Mouse (Mus musculus): ENCODE data around the gene Wfdc3. TPM values are rescaled to one million over a fixed set of nuclear protein-coding genes. Genes with fewer than 3 reads are reported as not detected.
A peak's percentile ranks its signal among the peaks of the same experiment; 100 is the strongest.

Gene Wfdc3
- polyA plus RNA-seq, 1 experiment from 2014 or later = 2.0 TPM

DNA sequence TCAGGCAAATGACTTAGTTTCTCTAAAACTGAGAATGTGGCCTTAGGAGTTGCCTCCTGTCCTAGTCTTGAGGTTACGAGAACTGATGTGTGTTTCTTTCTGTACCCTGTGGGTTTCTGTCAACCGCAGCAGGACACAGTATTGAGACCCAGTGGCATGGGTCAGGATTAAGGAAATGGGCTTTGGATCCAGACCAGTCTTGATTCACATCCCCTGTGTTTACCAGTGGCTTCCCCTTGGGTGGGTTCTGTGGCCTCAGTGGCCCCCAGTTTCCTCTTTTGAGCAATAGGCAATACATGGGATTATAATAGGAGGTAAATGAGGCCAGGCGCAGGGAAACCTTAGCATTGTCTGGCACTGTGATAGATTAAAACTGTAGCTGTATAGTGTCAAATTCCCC is 41.3 kb upstream of the Wfdc3 start:
- H3K4me2 ChIP-seq (ENCODE audit: low read depth, low read length) = peak overlapping the region; percentile 86
- peaks cover 16% of the 10 kb centered on the region for H3K4me1 ChIP-seq (replicated peaks; ENCODE audit: control insufficient read depth, insufficient read depth, low read length)
- ATAC-seq (ENCODE audit: low read depth) = no peak
- peak overlapping the region; percentile 77 for H3K4me3 ChIP-seq (ENCODE audit: low read length)
- 70% methylated on average over 3 of the region's 3 CpGs for WGBS
- peaks cover 5% of the 10 kb centered on the region; the same call in 1 of the 2 replicates for H3K36me3 ChIP-seq (ENCODE audit: control insufficient read depth, insufficient read depth, low read length)
- H3K27me3 ChIP-seq (ENCODE audit: control insufficient read depth, insufficient read depth, low read depth, low read length) = no peaks in the 10 kb centered on the region
- H3K9me3 ChIP-seq (ENCODE audit: control insufficient read depth, low read length) = no peaks in the 10 kb centered on the region
- peak overlapping the region; percentile 96 for H3K27ac ChIP-seq (ENCODE audit: low read length)
- H3K9ac ChIP-seq (ENCODE audit: low read length) = peak overlapping the region; percentile 88

GRCm38 (mm10) chr2:164786388-164786885 is 40.7 kb upstream of the Wfdc3 start:
- H3K27ac ChIP-seq (ENCODE audit: low read length) = peak overlapping the region; percentile 96
- no peaks in the 10 kb centered on the region for H3K27me3 ChIP-seq (ENCODE audit: control insufficient read depth, insufficient read depth, low read depth, low read length)
- peak overlapping the region; percentile 77 for H3K4me3 ChIP-seq (ENCODE audit: low read length)
- no peaks in the 10 kb centered on the region for H3K9me3 ChIP-seq (ENCODE audit: control insufficient read depth, low read length)
- WGBS = 4% methylated on average over 15 of the region's 15 CpGs
- H3K9ac ChIP-seq (ENCODE audit: low read length) = peak overlapping the region; percentile 88
- peaks cover 16% of the 10 kb centered on the region for H3K4me1 ChIP-seq (replicated peaks; ENCODE audit: control insufficient read depth, insufficient read depth, low read length)
- no peaks in the 10 kb centered on the region; the same call in 1 of the 2 replicates for H3K36me3 ChIP-seq (ENCODE audit: control insufficient read depth, insufficient read depth, low read length)
- peak; percentile 7; the same call in 1 of the 2 replicates for ATAC-seq (ENCODE audit: low read depth)
- H3K4me2 ChIP-seq (ENCODE audit: low read depth, low read length) = peak overlapping the region; percentile 86

- peak within 1 kb of the TSS; percentile 86 for H3K4me2 ChIP-seq (ENCODE audit: low read depth, low read length)
- ATAC-seq (ENCODE audit: low read depth) = peak; percentile 96
- no peaks in the 10 kb centered on the region for H3K9me3 ChIP-seq (ENCODE audit: control insufficient read depth, low read length)
- peak within 1 kb of the TSS; percentile 88 for H3K9ac ChIP-seq (ENCODE audit: low read length)
- H3K36me3 ChIP-seq (ENCODE audit: control insufficient read depth, insufficient read depth, low read length) = no peaks in the 10 kb centered on the region
- H3K4me3 ChIP-seq (ENCODE audit: low read length) = peak within 1 kb of the TSS; percentile 77
- H3K27ac ChIP-seq (ENCODE audit: low read length) = peak within 1 kb of the TSS; percentile 96
- H3K27me3 ChIP-seq (ENCODE audit: control insufficient read depth, insufficient read depth, low read depth, low read length) = no peaks in the 10 kb centered on the region
- under 1% methylated on average over 79 of the region's 89 CpGs for WGBS
- peaks cover 16% of the 10 kb centered on the region for H3K4me1 ChIP-seq (replicated peaks; ENCODE audit: control insufficient read depth, insufficient read depth, low read length)
Measured at GRCm38 (mm10) chr2:164785481-164786387, 40.0 kb upstream of the Wfdc3 start, which contains the start of gene Snx21. Gene Snx21 (plus strand): TSS chr2:164785823.

GRCm38 (mm10) chr2:164784869-164785420 is 39.2 kb upstream of the Wfdc3 start:
- peaks cover 16% of the 10 kb centered on the region for H3K4me1 ChIP-seq (replicated peaks; ENCODE audit: control insufficient read depth, insufficient read depth, low read length)
- peak overlapping the region; percentile 86 for H3K4me2 ChIP-seq (ENCODE audit: low read depth, low read length)
- peak overlapping the region; percentile 77 for H3K4me3 ChIP-seq (ENCODE audit: low read length)
- H3K36me3 ChIP-seq (ENCODE audit: control insufficient read depth, insufficient read depth, low read length) = no peaks in the 10 kb centered on the region
- peak overlapping the region; percentile 96 for H3K27ac ChIP-seq (ENCODE audit: low read length)
- ATAC-seq (ENCODE audit: low read depth) = no peak
- H3K9me3 ChIP-seq (ENCODE audit: control insufficient read depth, low read length) = no peaks in the 10 kb centered on the region
- peak overlapping the region; percentile 88 for H3K9ac ChIP-seq (ENCODE audit: low read length)
- WGBS = 6% methylated on average over 7 of the region's 7 CpGs
- H3K27me3 ChIP-seq (ENCODE audit: control insufficient read depth, insufficient read depth, low read depth, low read length) = no peaks in the 10 kb centered on the region

- H3K4me2 ChIP-seq (ENCODE audit: low read depth, low read length) = no peak overlapping the region
- H3K27ac ChIP-seq (ENCODE audit: low read length) = no peak overlapping the region
- no peak overlapping the region for H3K9ac ChIP-seq (ENCODE audit: low read length)
- H3K27me3 ChIP-seq (ENCODE audit: control insufficient read depth, insufficient read depth, low read depth, low read length) = no peaks in the 10 kb centered on the region
- WGBS = 74% methylated on average over 7 of the region's 7 CpGs
- no peaks in the 10 kb centered on the region for H3K36me3 ChIP-seq (ENCODE audit: control insufficient read depth, insufficient read depth, low read length)
- no peaks in the 10 kb centered on the region for H3K9me3 ChIP-seq (ENCODE audit: control insufficient read depth, low read length)
- no peak overlapping the region for H3K4me3 ChIP-seq (ENCODE audit: low read length)
- no peak for ATAC-seq (ENCODE audit: low read depth)
- peaks cover 16% of the 10 kb centered on the region for H3K4me1 ChIP-seq (replicated peaks; ENCODE audit: control insufficient read depth, insufficient read depth, low read length)
Measured at GRCm38 (mm10) chr2:164783926-164784581, 38.3 kb upstream of the Wfdc3 start.

DNA sequence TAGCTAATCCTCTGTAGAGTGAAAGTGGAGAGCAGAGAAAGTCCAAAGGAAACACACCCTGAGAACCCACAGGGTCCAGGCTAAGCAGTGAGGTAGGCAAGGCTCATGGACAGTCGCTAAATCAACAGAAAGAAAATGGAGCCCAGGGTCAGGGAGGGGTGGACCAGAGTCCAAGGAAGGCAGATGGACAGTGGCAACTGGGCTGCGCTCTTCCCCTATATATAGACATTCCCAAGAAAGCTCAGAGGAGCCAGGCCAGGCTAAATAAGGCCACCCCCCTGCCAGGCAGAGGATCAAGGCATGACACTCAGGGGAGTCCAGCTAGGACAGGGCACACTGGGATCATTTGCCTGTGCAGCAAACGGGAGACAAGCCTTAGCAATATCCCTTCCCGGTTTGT is 36.1 kb upstream of the Wfdc3 start:
- no peaks in the 10 kb centered on the region for H3K9me3 ChIP-seq (ENCODE audit: control insufficient read depth, low read length)
- H3K4me3 ChIP-seq (ENCODE audit: low read length) = no peak overlapping the region
- H3K27ac ChIP-seq (ENCODE audit: low read length) = no peak overlapping the region
- H3K4me2 ChIP-seq (ENCODE audit: low read depth, low read length) = no peak overlapping the region
- peaks cover 11% of the 10 kb centered on the region for H3K4me1 ChIP-seq (replicated peaks; ENCODE audit: control insufficient read depth, insufficient read depth, low read length)
- no peaks in the 10 kb centered on the region for H3K27me3 ChIP-seq (ENCODE audit: control insufficient read depth, insufficient read depth, low read depth, low read length)
- 65% methylated on average over 4 of the region's 4 CpGs for WGBS
- H3K36me3 ChIP-seq (ENCODE audit: control insufficient read depth, insufficient read depth, low read length) = no peaks in the 10 kb centered on the region
- no peak overlapping the region for H3K9ac ChIP-seq (ENCODE audit: low read length)
- no peak for ATAC-seq (ENCODE audit: low read depth)

DNA sequence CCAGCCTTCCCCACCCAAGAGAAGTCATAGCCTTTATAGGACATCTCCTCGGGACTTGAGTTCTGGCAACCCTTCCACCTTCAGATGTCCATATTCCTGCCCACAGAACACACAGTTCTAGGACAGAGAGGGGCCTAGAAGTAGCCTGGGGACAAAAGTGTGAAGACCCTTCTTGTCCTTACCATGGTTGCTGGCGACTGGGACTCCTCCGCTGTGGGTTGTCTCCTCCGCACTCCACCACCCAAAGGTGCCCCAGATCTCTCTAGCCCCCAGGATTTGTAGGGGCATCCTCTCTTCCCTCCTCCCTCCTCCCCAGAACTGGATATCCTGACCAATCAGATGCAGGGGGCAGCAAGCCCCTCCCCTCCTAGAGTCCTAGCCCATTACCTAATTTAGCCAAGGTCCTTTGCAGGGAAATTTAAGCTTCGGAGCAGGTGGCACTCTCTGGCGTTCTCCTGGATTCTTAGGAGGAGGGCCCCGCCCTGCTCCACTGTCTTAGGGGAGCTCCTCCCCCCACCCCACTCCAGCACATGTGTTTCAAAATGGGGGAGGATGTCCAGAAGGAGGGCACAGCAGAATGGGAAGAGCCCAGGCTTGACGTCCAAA is 33.9 kb upstream of the Wfdc3 start, which contains the start of gene Tnnc2:
Gene Tnnc2 (minus strand): TSS at position 487 of the 606 bp plus-strand sequence.
- Histone ChIP-seq H3K9ac (ENCODE audit: low read length) (no peak within 1 kb of the TSS), H3K4me1 (replicated peaks; ENCODE audit: control insufficient read depth, insufficient read depth, low read length) (peaks cover 2% of the 10 kb centered on the region; the same call in 1 of the 2 replicates), H3K36me3 (ENCODE audit: control insufficient read depth, insufficient read depth, low read length) (no peaks in the 10 kb centered on the region), H3K9me3 (ENCODE audit: control insufficient read depth, low read length) (no peaks in the 10 kb centered on the region), H3K4me2 (ENCODE audit: low read depth, low read length) (no peak within 1 kb of the TSS), H3K4me3 (ENCODE audit: low read length) (no peak within 1 kb of the TSS), H3K27me3 (ENCODE audit: control insufficient read depth, insufficient read depth, low read depth, low read length) (no peaks in the 10 kb centered on the region), H3K27ac (ENCODE audit: low read length) (no peak within 1 kb of the TSS)
- 69% methylated on average over 8 of the region's 8 CpGs for WGBS
- ATAC-seq (ENCODE audit: low read depth) = no peak

- no peak overlapping the region for H3K27ac ChIP-seq (ENCODE audit: low read length)
- H3K4me2 ChIP-seq (ENCODE audit: low read depth, low read length) = no peak overlapping the region
- no peak overlapping the region for H3K4me3 ChIP-seq (ENCODE audit: low read length)
- H3K36me3 ChIP-seq (ENCODE audit: control insufficient read depth, insufficient read depth, low read length) = no peaks in the 10 kb centered on the region
- no peak for ATAC-seq (ENCODE audit: low read depth)
- WGBS = 65% methylated on average over 7 of the region's 7 CpGs
- H3K9ac ChIP-seq (ENCODE audit: low read length) = no peak overlapping the region
- no peaks in the 10 kb centered on the region for H3K27me3 ChIP-seq (ENCODE audit: control insufficient read depth, insufficient read depth, low read depth, low read length)
- H3K9me3 ChIP-seq (ENCODE audit: control insufficient read depth, low read length) = no peaks in the 10 kb centered on the region
- no peaks in the 10 kb centered on the region for H3K4me1 ChIP-seq (replicated peaks; ENCODE audit: control insufficient read depth, insufficient read depth, low read length)
Measured at GRCm38 (mm10) chr2:164778809-164779208, 33.1 kb upstream of the Wfdc3 start.
